Mouse (Mus musculus): ENCODE results near the gene Kat2b.

DNA sequence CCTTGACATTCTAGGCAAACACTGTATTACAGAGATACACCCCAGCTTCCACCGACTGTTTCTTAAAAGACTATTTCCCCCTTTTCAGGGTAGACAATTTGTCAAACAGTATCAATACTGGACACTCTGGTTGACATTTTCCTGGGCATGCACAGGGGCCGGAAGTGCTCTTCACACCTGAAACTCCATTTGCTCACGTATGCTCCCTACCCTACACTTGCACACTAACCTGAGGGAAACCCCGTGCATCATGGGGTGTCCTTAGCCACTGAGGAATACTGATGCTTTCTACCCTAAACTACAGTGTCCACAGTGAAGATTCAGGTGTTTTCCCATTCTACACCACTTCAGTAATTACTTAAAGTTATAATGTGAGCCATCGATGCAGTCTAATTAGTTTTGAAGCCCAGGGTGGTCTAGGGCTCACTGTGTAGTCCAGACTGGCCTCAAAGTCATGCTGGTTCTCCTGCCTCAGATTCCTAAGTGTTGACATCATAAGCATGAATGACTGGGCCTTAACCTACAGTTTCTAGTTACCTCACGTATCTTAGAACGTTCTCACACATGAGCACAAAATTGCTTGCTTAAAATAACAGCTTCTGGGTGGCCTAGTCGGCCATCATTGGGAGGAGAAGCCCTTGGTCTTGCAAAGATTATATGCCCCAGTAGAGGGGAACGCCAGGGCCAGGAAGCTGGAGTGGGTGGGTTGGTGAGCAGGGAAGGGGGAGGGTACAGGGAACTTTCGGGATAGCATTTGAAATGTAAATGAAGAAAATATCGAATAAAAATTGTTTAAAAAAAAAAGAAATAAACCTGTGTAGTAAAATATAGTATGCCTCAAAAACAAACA, 30.5 kb downstream of the Kat2b start:
- TF ChIP-seq CTCF (IDR thresholded peaks at IDR 0.05; ENCODE audit: low read depth, low read length): no peak
- no peak for TF ChIP-seq POLR2A (IDR thresholded peaks at IDR 0.05; ENCODE audit: extremely low read depth, insufficient read depth, low read length)
